Mouse (Mus musculus) liver, embryonic 14.5 days (tissue): ENCODE measurements around the gene Sik3.

ENCODE experiments used
- CTCF ChIP-seq: IDR thresholded peaks from 2 replicates; pipeline ENCODE4 v1.5.1; 2016; ENCODE audit warnings: antibody characterized with exemption, low read depth, control low read depth
- EP300 ChIP-seq: IDR thresholded peaks from 2 replicates; pipeline ENCODE4 v1.6.1; 2016; ENCODE audit warnings: antibody characterized with exemption, low read depth

DNA sequence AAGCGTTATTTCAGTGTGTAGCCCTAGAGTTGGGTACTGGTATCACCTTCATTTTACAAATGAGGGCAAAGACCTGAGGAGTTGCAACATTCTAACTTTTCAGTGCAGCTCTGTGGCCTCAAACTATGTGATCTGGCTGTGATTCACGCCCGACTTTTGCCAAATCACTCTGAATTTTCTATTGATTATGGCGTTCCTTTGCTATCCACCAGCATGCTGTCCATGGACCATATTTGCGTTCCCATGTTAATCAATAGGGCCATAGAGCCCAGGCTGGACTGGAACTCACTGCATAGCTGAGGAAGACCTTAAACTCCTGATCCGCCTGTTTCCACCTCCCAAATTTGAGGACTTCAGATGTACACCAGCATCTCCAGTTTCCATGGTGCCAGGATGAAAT, 246.5 kb downstream of the Sik3 start:
- no peak for TF ChIP-seq CTCF
- TF ChIP-seq EP300 = no peak
